Mouse (Mus musculus) testis, postnatal 14 days (tissue): ENCODE data around the gene Rhox3h.
"Not testable (repeated sequence)": the region's sequence is repeated elsewhere in the genome, so short reads cannot be mapped to it uniquely, and the experiment has no call there.

Experiments
- DNase-seq: peaks from one replicate; pipeline ENCODE4 v3.0.0; 2021; ENCODE audit warnings: low spot score

Rhox3h gene

DNA sequence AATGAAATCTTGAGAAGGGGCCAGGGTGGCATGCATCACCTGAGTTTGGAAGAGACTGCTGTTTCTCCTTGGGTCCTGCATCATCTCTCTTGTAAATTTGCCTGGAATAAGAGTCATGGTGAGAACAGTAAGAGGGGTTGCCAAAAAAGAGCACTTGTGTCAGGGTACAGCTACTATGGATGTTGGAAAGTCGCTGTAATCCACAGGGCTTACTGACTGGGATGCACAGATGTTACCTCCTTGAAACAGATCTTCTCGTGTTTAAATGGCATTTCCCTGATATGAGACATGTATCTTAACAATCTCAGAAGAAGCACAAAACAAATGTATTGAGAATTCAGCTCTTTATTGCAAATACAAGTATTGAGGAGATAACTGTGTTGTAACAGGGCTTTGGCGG lies at the start of gene Rhox3h:
Gene Rhox3h, minus strand, starts transcription at position 101 of the 400 bp plus-strand sequence.
- DNase-seq = not testable (repeated sequence)

DNA sequence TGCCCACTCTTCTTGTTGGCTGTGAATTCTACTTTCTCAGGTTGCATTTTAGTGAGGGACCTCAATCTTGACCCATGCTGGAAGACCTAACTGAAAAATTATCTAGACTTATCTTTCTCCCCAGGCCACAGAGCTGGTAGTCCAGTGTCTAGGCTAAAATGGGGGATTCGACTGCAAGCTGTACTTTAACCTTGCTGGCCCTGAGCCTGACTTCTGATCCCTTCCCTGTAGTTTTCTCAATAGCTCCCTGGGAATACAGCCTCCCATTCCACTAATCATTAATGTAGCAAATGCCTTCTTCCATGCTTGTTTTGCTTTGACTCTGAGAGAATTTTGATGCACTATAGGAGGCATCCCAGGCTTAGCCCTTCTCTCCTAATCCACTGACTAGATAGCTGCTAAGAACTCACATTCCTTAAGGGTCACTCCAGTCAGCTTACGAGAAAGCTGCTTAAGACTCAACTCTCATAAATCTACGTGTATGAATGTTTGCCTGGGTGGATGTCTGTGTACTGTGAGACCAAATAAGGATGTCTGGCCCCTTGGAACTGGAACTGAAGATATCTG lies 33.3 kb upstream of the Rhox3h start:
- DNase-seq = no peak

- no peak for DNase-seq
These were observed 23.7 kb upstream of the Rhox3h start for GRCm38 (mm10) chrX:37692261-37692660.

- DNase-seq = peak; percentile 66
These were observed 14.6 kb upstream of the Rhox3h start for GRCm38 (mm10) chrX:37683031-37683715.

DNA sequence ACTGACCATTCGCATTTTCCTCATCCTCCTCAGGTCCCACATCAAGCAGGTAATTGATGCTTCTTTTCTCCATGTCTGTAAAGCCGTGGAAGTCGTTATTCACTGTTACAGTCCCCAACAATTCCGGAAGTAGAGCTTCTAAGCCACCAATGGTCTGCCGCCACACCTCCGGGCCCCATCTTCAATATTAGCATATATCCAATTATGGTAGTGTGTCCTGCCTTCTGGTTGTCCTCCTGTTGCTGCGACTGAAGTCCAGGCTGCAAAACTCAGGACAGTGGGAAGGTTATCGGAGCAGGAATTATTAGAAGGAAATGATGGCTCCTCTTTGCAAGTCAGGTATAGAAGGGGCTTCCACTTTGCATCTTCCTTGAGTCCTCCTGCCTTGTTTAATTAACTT lies 4.6 kb upstream of the Rhox3h start, which contains the start of gene Rhox2h:
Gene Rhox2h, minus strand, starts transcription at position 101 of the 400 bp plus-strand sequence.
- not testable (repeated sequence) for DNase-seq

GRCm38 (mm10) chrX:37651227-37651626 lies 17.3 kb downstream of the Rhox3h start, which contains the start of gene Rhox4g:
Rhox4g (minus strand) TSS chrX:37651327.
- not testable (repeated sequence) for DNase-seq

DNA sequence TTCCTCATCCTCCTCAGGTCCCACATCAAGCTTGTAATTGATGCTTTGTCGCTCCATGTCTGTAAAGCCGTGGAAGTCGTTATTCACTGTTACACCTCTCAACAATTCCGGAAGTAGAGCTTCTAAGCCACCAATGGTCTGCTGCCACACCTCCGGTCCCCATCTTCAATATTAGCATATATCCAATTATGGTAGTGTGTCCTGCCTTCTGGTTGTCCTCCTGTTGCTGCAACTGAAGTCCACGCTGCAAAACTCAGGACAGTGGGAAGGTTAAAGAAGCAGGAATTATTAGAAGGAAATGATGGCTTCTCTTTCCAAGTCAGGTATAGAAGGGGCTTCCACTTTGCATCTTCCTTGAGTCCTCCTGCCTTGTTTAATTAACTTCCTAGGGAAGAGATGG lies 25.2 kb downstream of the Rhox3h start, which contains the start of gene Rhox2g:
Gene Rhox2g, minus strand, starts transcription at position 101 of the 400 bp plus-strand sequence.
- not testable (repeated sequence) for DNase-seq

DNA sequence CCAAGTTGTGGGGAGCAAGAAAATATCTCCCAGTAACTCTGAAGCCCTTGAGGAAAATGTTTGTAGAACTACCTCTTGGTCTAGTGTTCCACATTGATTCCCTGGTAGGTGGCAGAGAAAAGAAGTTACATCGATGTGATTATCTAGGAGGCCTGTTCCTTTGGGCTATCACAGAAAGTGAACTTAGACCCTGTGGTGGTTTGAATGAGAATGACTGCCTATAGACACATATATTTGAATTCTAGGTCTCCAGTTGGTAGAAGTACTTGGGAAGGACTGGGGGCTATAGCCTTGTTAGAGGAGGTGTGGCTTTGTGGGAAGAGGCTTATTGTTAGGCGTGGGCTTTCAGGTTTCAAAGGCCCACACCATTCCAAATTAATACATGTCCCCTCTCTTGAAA lies 40.1 kb downstream of the Rhox3h start, which contains the start of gene Rhox3g:
Gene Rhox3g, minus strand, starts transcription at position 101 of the 400 bp plus-strand sequence.
- DNase-seq = not testable (repeated sequence)
